Mouse (Mus musculus): ENCODE measurements around the gene Rhoc. TPM values are rescaled to one million over a fixed set of nuclear protein-coding genes. Genes with fewer than 3 reads are reported as not detected.

Rhoc gene
- 28.4 and 34.2 TPM in 2 replicates for total RNA-seq (2023)

GRCm38 (mm10) chr3:104788075-104788474, at the start of gene Rhoc:
Gene Rhoc (plus strand): TSS chr3:104788375.

GRCm38 (mm10) chr3:104780561-104781420, 7.4 kb upstream of the Rhoc start, which contains the start of gene Ppm1j:
Gene Ppm1j (plus strand): TSS chr3:104781056.

GRCm38 (mm10) chr3:104781471-104781903, 6.7 kb upstream of the Rhoc start, which contains the start of gene Fam19a3:
Gene Fam19a3 (minus strand): TSS chr3:104781840.

DNA sequence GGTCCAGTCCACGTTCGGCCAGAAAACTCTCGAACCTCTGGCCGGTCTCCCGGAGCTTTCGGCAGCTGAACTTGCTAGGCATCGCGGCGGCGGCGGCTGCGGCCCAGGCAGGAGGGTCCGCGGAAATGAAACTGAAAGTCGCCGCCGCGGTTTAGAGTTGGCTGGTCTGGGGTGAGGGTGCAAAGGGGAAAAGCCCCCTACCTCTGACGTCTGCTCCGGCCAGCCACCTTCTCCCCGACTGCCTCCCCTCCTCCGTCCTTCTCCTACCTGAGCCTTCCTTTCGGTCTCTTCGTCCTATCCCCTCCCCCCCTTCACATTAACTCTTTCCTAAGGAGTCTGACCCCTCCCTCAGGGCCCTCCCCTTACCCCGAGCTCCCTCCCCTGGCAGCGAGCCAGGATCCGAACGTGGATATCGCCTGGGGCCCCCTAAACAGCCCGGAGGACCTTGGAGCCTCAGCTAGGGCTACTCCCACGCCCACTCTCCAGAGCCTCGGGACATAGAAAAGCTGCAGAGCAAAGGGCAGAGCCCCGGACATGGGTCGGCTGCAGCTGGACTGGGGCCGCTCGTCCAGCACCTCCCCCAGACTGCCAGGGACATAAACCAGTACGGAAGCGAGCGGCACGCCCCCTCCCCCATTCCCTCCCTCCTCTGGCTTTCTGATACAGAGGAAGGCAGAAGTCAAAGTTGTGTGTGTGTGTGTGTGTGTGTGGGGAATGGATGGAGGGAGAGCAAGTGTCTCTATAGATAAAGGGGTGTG, 30.0 kb downstream of the Rhoc start, which contains the start of gene Mov10:
Gene Mov10, minus strand, starts transcription at position 573 of the 758 bp plus-strand sequence.

Other genes starting within 250 kb of the Rhoc start
- gene Slc16a1, start 149.7 kb upstream of the Rhoc start, total RNA-seq (2023): 6.6 and 7.1 TPM in 2 replicates
- gene Ppm1j, start 7.3 kb upstream of the Rhoc start, total RNA-seq (2023): not detected in 2 replicates
- not detected in 2 replicates for gene Fam19a3, start 6.5 kb upstream of the Rhoc start, total RNA-seq (2023)
- 74.1 and 79.5 TPM in 2 replicates for gene Mov10, start 30.2 kb downstream of the Rhoc start, total RNA-seq (2023)
- 25.8 and 32.1 TPM in 2 replicates for gene St7l, start 75.6 kb downstream of the Rhoc start, total RNA-seq (2023)
- gene Capza1, start 76.1 kb downstream of the Rhoc start, total RNA-seq (2023): 293 and 362 TPM in 2 replicates
- not detected in 2 replicates for gene Wnt2b, start 173.5 kb downstream of the Rhoc start, total RNA-seq (2023)

Data from neutrophil, adult 65 days (primary cell).